Mouse (Mus musculus): ENCODE data around the gene Mmp7. TPM values are rescaled to one million over a fixed set of nuclear protein-coding genes. Genes with fewer than 3 reads are reported as not detected.
A peak's percentile ranks its signal among the peaks of the same experiment; 100 is the strongest.

Mmp7 gene
- total RNA-seq, 2 experiments from 2014 or later, result not detected

- peak; percentile 63 for ATAC-seq (ENCODE audit: poor library complexity, severe bottlenecking)
Observed at GRCm38 (mm10) chr9:7742696-7743095, 50.8 kb downstream of the Mmp7 start.

DNA sequence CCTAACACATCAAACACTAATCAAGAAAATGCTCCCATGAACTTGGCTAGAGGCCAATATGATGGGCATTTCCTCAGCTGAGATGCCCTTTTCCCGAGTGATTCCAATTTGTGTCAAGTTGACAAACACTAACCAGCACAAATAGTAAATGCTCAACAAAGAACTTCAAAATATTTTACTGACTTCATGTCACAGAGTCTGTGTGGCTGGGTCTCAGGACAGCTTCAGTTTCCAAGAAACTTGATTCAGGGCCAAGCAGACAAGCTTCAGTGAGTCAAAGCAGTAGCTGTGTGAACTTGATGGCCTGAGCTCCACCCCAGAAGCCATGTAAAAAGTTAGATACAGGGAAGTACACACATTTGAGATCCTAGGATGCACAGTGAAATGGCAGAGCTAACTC, 52.3 kb downstream of the Mmp7 start:
- ATAC-seq (ENCODE audit: poor library complexity, severe bottlenecking), result no peak

DNA sequence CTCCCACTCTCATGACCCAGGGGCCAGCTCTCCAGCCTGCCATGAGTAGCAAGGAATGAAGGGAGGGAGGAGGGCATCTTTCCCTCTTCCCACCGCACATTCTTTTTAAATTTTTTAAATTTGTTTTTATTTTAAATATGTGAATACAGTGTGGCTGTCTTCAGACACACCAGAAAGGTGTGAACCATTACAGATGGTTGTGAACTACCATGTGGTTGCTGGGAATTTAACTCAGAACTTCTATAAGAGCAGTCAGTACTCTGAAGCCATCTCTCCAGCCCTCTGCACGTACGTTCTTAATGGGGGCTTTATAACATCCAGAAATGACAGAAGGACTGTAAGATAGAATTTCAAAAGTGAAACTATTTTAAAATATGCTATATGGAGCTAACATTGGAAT, 57.0 kb downstream of the Mmp7 start:
- ATAC-seq (ENCODE audit: poor library complexity, severe bottlenecking), result no peak

Other genes with a start within 250 kb of the Mmp7 start
- gene Mmp3, start 246.3 kb upstream of the Mmp7 start, total RNA-seq (2015), result not detected in 2 replicates
- not detected in 2 replicates for gene Mmp3, start 246.3 kb upstream of the Mmp7 start, total RNA-seq (2017)
- not detected in 2 replicates for gene Mmp10, start 189.7 kb upstream of the Mmp7 start, total RNA-seq (2015)
- gene Mmp10, start 189.7 kb upstream of the Mmp7 start, total RNA-seq (2017), result not detected in 2 replicates
- 404 and 435 TPM in 2 replicates for gene Mmp8, start 133.6 kb upstream of the Mmp7 start, total RNA-seq (2015)
- gene Mmp8, start 133.6 kb upstream of the Mmp7 start, total RNA-seq (2017), result 512 and 543 TPM in 2 replicates
- 0.13 and 0.21 TPM in 2 replicates for gene Mmp27, start 120.7 kb upstream of the Mmp7 start, total RNA-seq (2015)
- 0.45 and 0.66 TPM in 2 replicates for gene Mmp27, start 120.7 kb upstream of the Mmp7 start, total RNA-seq (2017)
- gene Mmp20, start 63.9 kb upstream of the Mmp7 start, total RNA-seq (2015), result not detected in 2 replicates
- not detected in 2 replicates for gene Mmp20, start 63.9 kb upstream of the Mmp7 start, total RNA-seq (2017)
- 113 and 117 TPM in 2 replicates for gene Tmem123, start 72.0 kb downstream of the Mmp7 start, total RNA-seq (2015)
- 114 and 121 TPM in 2 replicates for gene Tmem123, start 72.0 kb downstream of the Mmp7 start, total RNA-seq (2017)
- gene Birc2, start 145.0 kb downstream of the Mmp7 start, total RNA-seq (2015), result 28.5 and 29.5 TPM in 2 replicates
- 37.3 TPM in 2 replicates for gene Birc2, start 145.0 kb downstream of the Mmp7 start, total RNA-seq (2017)
- 84.4 and 87.7 TPM in 2 replicates for gene Birc3, start 181.1 kb downstream of the Mmp7 start, total RNA-seq (2015)
- 128 TPM in 2 replicates for gene Birc3, start 181.1 kb downstream of the Mmp7 start, total RNA-seq (2017)